Mouse (Mus musculus) mouse embryonic stem cell (cell line): ENCODE measurements at regions not wholly inside any gene's neighbourhood (a gene's known extent, or its start where the extent isn't known, plus 50 kb on each side); places are given as distances from the start of the nearest gene placed in this dataset.

Source experiments
- in situ Hi-C, 2 experiments: fragments of 300-500 bp; cut with MboI; formaldehyde crosslinking; loops; 1 replicate in 1 of 2; 3 replicates in 1 of 2; pipeline ENCODE4 v1.14.3; 2019 to 2020; ENCODE audit warnings: low sequenced_read_pairs in 2 of 2, low pct_unique_long_range_greater_than_20kb in 1 of 2, mixed read lengths in 1 of 2; ENCODE audit not compliant: unreplicated experiment in 1 of 2

- in situ Hi-C loops: no loop called here
Measured at GRCm38 (mm10) chr15:52095629-52096190, 1789.0 kb upstream of the Gm7489 start.

- in situ Hi-C loops: no loop called here
Measured at GRCm38 (mm10) chr15:52108761-52109160, 1775.9 kb upstream of the Gm7489 start.

GRCm38 (mm10) chr15:52114368-52115036 lies 1770.2 kb upstream of the Gm7489 start:
- in situ Hi-C loops: no loop called here

GRCm38 (mm10) chr15:52136693-52137092 lies 1748.0 kb upstream of the Gm7489 start:
- in situ Hi-C loops: no loop called here

- in situ Hi-C loops: loop anchor here (25.0 kb wide), 2 partner anchors 391 to 416 kb away; no protein-coding TSS in a partner anchor
Measured at GRCm38 (mm10) chr15:52153421-52153820, 1731.3 kb upstream of the Gm7489 start.

- in situ Hi-C loops: loop anchor here (5.0 to 25.0 kb wide), 3 partner anchors 243 to 418 kb away; no protein-coding TSS in a partner anchor
Measured at GRCm38 (mm10) chr15:52155784-52156183, 1728.9 kb upstream of the Gm7489 start.

- in situ Hi-C loops: loop anchor here (5.0 to 25.0 kb wide), 3 partner anchors 244 to 419 kb away; no protein-coding TSS in a partner anchor
Measured at GRCm38 (mm10) chr15:52156779-52157178, 1727.9 kb upstream of the Gm7489 start.

GRCm38 (mm10) chr15:52160181-52161088 lies 1724.3 kb upstream of the Gm7489 start:
- in situ Hi-C loops: loop anchor here (10.0 to 25.0 kb wide), 3 partner anchors 294 to 423 kb away; no protein-coding TSS in a partner anchor

- in situ Hi-C loops: loop anchor here (10.0 to 25.0 kb wide), 3 partner anchors 294 to 424 kb away; no protein-coding TSS in a partner anchor
Measured at GRCm38 (mm10) chr15:52161089-52161442, 1723.6 kb upstream of the Gm7489 start.

GRCm38 (mm10) chr15:52161568-52162316 lies 1723.0 kb upstream of the Gm7489 start:
- in situ Hi-C loops: loop anchor here (10.0 to 25.0 kb wide), 3 partner anchors 293 to 424 kb away; no protein-coding TSS in a partner anchor

- in situ Hi-C loops: loop anchor here (10.0 to 25.0 kb wide), 3 partner anchors 289 to 429 kb away; no protein-coding TSS in a partner anchor
Measured at GRCm38 (mm10) chr15:52166144-52166543, 1718.6 kb upstream of the Gm7489 start.

- in situ Hi-C loops: loop anchor here (10.0 to 25.0 kb wide), 3 partner anchors 288 to 430 kb away; no protein-coding TSS in a partner anchor
Measured at GRCm38 (mm10) chr15:52166595-52167443, 1717.9 kb upstream of the Gm7489 start.

- in situ Hi-C loops: loop anchor here (10.0 to 25.0 kb wide), 3 partner anchors 287 to 431 kb away; no protein-coding TSS in a partner anchor
Measured at GRCm38 (mm10) chr15:52167811-52168210, 1716.9 kb upstream of the Gm7489 start.

- in situ Hi-C loops: no loop called here
Measured at GRCm38 (mm10) chr15:52176951-52177350, 1707.8 kb upstream of the Gm7489 start.

- in situ Hi-C loops: no loop called here
Measured at GRCm38 (mm10) chr15:52178668-52179067, 1706.0 kb upstream of the Gm7489 start.

GRCm38 (mm10) chr15:52179379-52179778 lies 1705.3 kb upstream of the Gm7489 start:
- in situ Hi-C loops: no loop called here

- in situ Hi-C loops: no loop called here
Measured at GRCm38 (mm10) chr15:52191176-52191575, 1693.5 kb upstream of the Gm7489 start.
